Mouse (Mus musculus) mature B cell (primary cell): ENCODE measurements around the gene Ccdc33.

Experiments used
- in situ Hi-C: fragments of 300-500 bp; cut with MboI; formaldehyde crosslinking; loops from 2 replicates; pipeline ENCODE4 v1.14.3; 2019

Gene Ccdc33

GRCm38 (mm10) chr9:58048621-58049020 lies 70.0 kb downstream of the Ccdc33 start:
- in situ Hi-C loops: no loop called here

- in situ Hi-C loops: no loop called here
Measured at GRCm38 (mm10) chr9:58047061-58047460, 71.6 kb downstream of the Ccdc33 start.

- in situ Hi-C loops: no loop called here
Measured at GRCm38 (mm10) chr9:58045646-58046045, 73.0 kb downstream of the Ccdc33 start.

- in situ Hi-C loops: no loop called here
Measured at GRCm38 (mm10) chr9:58044828-58045227, 73.8 kb downstream of the Ccdc33 start.

- in situ Hi-C loops: no loop called here
Measured at GRCm38 (mm10) chr9:58043496-58044017, 75.1 kb downstream of the Ccdc33 start.

- in situ Hi-C loops: no loop called here
Measured at GRCm38 (mm10) chr9:58042391-58042790, 76.2 kb downstream of the Ccdc33 start.

GRCm38 (mm10) chr9:58040977-58041376 lies 77.6 kb downstream of the Ccdc33 start:
- in situ Hi-C loops: no loop called here

GRCm38 (mm10) chr9:58038500-58039168 lies 80.0 kb downstream of the Ccdc33 start:
- in situ Hi-C loops: loop anchor here (10.0 kb wide), 1 partner anchor 336 kb away; the partner anchor contains the start of gene Tbc1d21

- in situ Hi-C loops: loop anchor here (10.0 kb wide), 1 partner anchor 338 kb away; the partner anchor contains the start of gene Tbc1d21
Measured at GRCm38 (mm10) chr9:58036961-58037360, 81.7 kb downstream of the Ccdc33 start.

GRCm38 (mm10) chr9:58035951-58036698 lies 82.5 kb downstream of the Ccdc33 start:
- in situ Hi-C loops: loop anchor here (10.0 kb wide), 1 partner anchor 339 kb away; the partner anchor contains the start of gene Tbc1d21

- in situ Hi-C loops: loop anchor here (10.0 kb wide), 1 partner anchor 339 kb away; the partner anchor contains the start of gene Tbc1d21
Measured at GRCm38 (mm10) chr9:58035519-58035918, 83.1 kb downstream of the Ccdc33 start.

GRCm38 (mm10) chr9:58031895-58032294 lies 86.7 kb downstream of the Ccdc33 start:
- in situ Hi-C loops: loop anchor here (10.0 kb wide), 1 partner anchor 343 kb away; the partner anchor contains the start of gene Tbc1d21

GRCm38 (mm10) chr9:58029635-58030034 lies 89.0 kb downstream of the Ccdc33 start:
- in situ Hi-C loops: loop anchor here (10.0 kb wide), 1 partner anchor 345 kb away; the partner anchor contains the start of gene Tbc1d21

- in situ Hi-C loops: no loop called here
Measured at GRCm38 (mm10) chr9:58028841-58029240, 89.8 kb downstream of the Ccdc33 start.

GRCm38 (mm10) chr9:58027426-58028180 lies 91.0 kb downstream of the Ccdc33 start:
- in situ Hi-C loops: no loop called here

- in situ Hi-C loops: no loop called here
Measured at GRCm38 (mm10) chr9:58025995-58026394, 92.6 kb downstream of the Ccdc33 start.

- in situ Hi-C loops: no loop called here
Measured at GRCm38 (mm10) chr9:58018385-58018784, 100.2 kb downstream of the Ccdc33 start.

- in situ Hi-C loops: no loop called here
Measured at GRCm38 (mm10) chr9:58016962-58017361, 101.7 kb downstream of the Ccdc33 start.

GRCm38 (mm10) chr9:58015856-58016255 lies 102.8 kb downstream of the Ccdc33 start:
- in situ Hi-C loops: no loop called here

GRCm38 (mm10) chr9:58014393-58015160 lies 104.0 kb downstream of the Ccdc33 start:
- in situ Hi-C loops: no loop called here

GRCm38 (mm10) chr9:58012935-58013334 lies 105.7 kb downstream of the Ccdc33 start:
- in situ Hi-C loops: no loop called here
